Mouse (Mus musculus) T-helper 2 cell (primary cell): Measurements from ENCODE around the gene Mapk1ip1l.
"Not testable (repeated sequence)": the region's sequence is repeated elsewhere in the genome, so short reads cannot be mapped to it uniquely, and the experiment has no call there.

Experiments used
- in situ Hi-C: fragments of 300-600 bp; cut with MboI, MseI; formaldehyde crosslinking; loops from one replicate; pipeline ENCODE4 v1.15.1; 2025; ENCODE audit warnings: high pct_unique_total_duplicates

The Mapk1ip1l gene

DNA sequence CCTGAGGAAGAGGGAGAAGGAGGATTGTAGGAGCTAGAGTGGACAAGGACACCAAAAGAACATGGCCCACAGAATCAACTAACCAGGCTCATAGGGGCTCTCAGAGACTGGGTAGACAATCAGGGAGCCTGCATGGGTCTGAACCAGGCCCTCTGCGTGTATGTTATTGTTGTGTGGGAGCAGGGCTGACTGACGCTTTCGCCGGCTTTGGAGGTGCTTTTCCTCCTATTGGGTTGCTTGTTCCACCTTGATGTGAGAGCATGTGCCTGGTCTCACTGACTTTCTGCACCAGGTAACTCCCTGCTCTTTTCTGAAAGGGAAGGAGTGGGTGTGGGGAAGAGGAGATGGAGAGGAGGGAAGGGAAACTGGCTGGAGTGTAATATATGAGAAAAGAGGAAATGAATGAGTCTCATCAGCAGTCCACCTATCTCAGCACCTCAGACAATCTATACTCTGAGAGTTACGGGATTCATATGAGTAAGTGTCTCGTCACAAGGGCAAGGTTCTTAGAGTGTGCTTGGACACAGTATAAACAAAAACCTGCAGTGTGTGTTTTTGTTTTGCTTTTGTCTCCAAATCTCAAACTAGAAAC is 6.8 kb downstream of the Mapk1ip1l start:
- in situ Hi-C loops = loop anchor here (5.0 kb wide), 1 partner anchor 38 kb away; no protein-coding TSS in a partner anchor

DNA sequence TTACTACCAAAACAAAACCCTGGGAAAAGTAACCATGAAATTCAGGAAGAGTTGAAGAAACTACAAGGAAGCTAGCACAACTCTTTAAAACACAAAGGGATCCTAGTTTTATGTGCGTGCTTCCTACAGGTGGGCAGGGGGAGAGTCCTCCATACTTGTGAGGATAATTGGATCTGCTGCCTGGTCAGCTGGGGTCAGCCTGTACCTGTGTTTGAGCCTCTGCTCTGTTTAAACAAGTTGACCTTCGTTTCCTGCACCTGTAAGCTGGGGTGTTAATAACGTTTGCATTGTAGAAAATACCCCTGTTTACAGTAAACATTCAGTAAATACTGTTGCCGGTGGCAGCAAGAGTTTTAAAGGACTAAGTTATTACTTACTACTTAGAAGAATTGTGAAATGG is 7.9 kb downstream of the Mapk1ip1l start:
- in situ Hi-C loops = loop anchor here (5.0 kb wide), 1 partner anchor 39 kb away; no protein-coding TSS in a partner anchor

DNA sequence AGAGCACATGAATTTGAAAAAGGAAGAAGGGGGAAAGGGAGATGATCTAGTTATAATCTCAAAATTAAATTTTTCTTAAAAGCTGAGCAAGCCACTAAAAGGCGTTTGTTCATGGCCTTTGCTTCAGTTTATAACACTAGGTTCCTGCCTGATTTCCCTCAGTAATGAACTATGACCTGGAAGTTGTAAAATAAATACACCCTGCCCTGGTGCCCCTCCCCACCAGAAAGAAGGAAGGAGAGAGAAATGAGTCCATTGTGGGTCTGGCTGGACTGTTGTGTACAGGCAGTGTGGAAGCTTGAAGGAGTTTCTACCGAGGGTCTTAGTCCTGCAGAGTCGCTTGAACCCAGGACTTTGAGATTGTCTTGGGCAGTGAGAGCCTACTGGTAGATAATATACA is 9.6 kb downstream of the Mapk1ip1l start:
- in situ Hi-C loops = loop anchor here (5.0 kb wide), 1 partner anchor 40 kb away; no protein-coding TSS in a partner anchor

DNA sequence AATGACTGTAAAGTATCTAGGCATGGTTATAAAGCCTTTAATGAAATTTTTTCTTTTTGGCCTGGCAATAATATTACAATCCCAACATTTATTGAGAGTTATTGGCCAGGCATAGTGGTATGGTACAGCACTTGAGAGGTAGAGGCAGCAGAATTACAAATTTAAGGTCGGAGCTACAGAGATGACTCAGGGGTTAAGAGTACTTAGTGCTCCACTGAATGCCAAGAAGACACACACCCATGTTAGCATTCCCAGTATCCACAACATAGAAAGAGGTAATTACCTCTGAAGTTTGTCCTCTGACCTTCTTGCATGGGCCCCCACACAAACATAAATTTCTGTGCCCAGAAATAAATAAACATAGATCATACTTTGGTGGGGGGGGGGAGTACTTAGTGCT is 11.0 kb downstream of the Mapk1ip1l start:
- in situ Hi-C loops = loop anchor here (5.0 kb wide), 1 partner anchor 42 kb away; no protein-coding TSS in a partner anchor

DNA sequence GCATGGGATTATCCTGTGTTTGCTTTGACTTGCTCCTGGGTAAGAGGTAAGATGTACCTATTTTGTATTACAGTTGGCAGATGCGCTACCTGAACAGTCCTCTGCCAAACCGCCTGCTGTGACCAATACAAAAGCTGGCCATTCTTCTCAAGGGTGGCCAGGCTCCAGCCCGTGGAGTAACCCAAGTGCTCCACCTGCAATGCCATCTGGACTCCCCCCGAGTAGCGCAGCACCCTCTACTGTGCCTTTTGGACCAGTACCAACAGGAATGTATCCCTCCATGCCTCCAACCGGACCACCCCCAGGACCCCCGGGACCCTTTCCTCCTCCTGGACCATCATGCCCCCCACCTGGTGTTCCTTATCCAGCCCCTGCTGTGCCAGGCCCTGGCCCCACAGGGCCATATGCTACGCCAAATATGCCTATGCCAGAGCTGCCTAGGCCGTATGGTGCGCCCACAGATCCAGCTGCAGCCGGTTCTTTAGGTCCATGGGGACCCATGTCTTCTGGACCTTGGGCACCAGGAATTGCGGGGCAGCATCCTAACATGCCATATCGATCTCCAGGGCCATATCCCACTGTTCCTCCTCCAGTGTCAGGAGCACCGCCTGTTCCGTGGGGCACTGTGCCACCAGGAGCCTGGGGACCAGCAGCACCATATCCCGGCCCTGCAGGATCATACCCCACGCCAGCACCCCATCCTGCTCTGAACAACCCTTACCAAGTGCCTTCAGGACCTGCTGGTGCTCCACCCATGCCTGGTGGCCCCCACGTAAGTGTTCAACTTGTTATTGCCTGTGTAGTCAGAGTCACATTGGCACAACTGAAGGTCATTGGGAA is 12.5 kb downstream of the Mapk1ip1l start:
- in situ Hi-C loops = no loop called here

DNA sequence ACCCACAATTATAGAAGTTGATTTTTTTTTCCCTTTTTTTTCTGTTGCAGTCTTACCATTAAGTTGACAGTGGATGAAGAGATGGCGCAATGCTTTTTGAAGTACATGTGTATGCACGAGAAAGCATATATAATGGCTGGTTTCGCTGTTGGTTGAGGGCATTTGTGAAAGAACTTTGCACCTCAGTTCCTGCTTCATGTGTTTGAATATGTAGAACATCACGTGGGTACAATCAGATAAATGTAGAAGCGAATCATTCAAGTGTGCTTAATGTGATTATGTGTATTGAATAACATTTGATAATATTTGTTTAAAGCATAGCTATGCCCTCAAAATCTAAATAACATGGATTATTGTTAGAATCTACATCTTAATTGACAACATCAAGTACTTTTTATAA is 21.3 kb downstream of the Mapk1ip1l start:
- in situ Hi-C loops = no loop called here

DNA sequence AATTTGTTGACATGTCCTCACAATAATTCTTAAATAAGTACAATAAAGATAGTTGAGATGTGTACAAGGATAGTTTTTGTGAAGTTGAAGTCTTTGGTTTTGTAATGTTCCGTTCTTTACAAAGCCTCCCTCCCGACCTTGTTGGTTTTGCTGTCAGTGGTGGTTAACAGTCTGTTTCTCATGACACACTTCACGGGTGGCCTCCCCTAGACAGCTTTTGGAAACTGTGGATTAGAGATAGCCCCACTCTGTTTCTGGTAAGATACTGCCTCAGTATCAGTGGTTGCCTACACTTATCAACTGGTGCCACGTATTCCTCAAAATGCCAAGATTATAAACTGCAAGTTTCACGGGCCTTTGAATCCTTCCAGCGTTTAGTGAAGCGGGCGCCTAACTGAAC is 23.5 kb downstream of the Mapk1ip1l start:
- in situ Hi-C loops = not testable (repeated sequence)

DNA sequence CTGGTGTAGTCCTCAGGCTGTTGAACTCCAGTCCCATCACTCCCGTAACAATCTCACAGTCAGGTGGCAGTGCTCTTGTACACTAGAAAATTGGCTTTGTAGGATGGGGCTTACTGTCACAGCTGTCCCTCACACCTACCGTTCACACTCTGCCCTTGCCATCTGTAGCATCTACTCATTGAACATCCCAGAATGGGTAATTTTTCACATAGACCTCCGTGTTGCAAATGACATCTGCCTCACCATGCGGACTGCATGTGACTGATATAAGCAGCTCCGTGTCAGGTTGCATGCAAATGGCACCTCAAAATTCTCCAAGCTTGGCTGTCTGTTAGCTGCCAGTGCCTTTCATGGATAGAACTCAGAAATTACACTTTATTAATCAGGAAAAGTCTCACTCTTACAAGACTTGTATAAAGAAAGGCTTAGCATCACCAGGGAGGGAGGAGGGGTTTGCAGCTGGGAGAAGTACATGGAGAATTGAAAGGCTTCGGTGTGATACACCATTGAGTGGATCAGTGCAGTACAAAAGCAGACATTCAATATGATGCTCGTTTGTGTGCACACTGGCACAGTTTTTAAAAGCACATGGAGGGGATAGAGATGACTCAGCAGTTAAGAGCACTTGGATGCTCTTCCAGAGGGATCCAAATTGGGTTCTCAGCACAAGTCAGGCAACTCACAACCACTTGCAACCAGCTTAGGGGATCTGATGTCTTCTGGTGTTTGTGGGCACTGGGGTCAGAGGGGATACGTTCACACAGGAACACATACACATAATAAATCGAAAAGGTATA is 28.1 kb downstream of the Mapk1ip1l start:
- in situ Hi-C loops = no loop called here

DNA sequence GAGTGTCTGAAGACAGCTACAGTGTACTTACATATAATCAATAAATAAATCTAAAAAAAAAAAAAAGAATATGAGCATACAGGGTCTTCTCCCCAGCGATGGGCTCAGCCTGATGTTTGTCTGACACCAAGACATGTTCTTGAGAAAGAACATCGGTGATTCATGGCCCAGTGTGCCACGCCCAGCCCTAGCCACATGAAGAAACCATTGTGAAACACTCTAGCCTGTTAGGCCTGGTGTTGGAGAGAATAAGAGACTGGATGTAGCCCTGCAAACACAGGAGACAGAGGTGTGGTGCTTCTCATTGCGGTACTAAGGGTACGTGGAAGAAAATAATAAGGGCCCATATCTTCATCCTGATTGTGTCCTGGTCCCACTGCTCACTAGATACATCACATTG is 29.3 kb downstream of the Mapk1ip1l start:
- in situ Hi-C loops = no loop called here

DNA sequence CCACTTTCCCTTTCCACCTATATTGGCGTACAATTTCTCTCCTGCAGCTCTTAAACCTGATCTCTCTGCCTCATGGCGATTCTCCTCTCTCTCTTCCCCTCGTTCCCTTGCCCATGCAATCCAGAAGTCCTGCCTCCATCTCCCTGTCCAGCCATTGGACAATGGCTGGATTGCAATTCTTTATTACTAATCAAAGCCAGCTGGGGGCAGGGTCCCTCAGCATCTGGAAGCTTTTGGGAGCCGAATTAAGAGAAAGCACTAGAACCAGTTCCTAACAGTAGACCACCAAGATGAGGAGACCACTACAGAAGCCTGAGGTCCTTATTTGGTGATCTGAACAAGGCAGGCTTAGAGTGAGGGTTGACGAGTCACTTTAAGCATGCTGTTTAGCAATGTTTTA is 33.9 kb downstream of the Mapk1ip1l start:
- in situ Hi-C loops = loop anchor here (5.0 to 10.0 kb wide), 2 partner anchors 60 to 213 kb away; no protein-coding TSS in a partner anchor

DNA sequence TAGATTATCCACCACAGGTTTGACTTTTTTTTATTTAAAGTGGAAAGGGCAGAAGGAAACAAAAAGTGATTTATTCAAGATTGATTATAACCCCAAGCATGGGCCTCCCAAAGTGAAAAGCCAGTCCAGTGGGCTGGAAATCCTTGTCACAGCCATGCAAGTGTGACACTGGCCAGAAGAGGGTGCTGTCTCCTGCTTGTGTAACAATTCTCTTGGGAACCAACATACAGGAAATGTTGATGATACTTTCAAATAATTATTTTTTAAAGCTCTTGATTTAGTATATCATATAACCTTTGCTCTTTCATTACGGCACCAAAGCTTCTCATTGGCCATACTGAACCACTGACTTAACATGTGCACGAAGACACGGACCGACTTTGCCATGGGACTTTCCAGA is 36.8 kb downstream of the Mapk1ip1l start:
- in situ Hi-C loops = loop anchor here (5.0 to 10.0 kb wide), 2 partner anchors 57 to 210 kb away; no protein-coding TSS in a partner anchor

DNA sequence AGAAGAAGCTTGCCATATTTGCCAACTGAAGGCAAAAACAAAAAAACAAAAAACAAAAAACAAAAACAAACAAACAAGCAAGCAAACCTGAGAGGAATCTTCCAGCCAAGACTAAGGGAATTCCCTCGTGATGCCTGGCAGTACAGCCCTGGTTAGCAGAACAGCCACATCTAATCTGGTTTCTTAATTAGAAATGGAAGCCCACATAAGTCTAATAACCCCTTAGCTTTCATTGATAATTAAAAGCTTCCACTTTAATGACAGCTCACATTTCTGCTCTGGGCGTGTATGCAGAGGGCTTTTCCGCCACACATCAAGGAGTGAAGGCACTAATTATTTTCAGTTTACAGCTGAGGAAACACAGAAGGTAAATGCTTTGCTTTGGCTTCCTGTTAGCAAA is 37.2 kb downstream of the Mapk1ip1l start:
- in situ Hi-C loops = loop anchor here (10.0 kb wide), 1 partner anchor 210 kb away; no protein-coding TSS in a partner anchor

DNA sequence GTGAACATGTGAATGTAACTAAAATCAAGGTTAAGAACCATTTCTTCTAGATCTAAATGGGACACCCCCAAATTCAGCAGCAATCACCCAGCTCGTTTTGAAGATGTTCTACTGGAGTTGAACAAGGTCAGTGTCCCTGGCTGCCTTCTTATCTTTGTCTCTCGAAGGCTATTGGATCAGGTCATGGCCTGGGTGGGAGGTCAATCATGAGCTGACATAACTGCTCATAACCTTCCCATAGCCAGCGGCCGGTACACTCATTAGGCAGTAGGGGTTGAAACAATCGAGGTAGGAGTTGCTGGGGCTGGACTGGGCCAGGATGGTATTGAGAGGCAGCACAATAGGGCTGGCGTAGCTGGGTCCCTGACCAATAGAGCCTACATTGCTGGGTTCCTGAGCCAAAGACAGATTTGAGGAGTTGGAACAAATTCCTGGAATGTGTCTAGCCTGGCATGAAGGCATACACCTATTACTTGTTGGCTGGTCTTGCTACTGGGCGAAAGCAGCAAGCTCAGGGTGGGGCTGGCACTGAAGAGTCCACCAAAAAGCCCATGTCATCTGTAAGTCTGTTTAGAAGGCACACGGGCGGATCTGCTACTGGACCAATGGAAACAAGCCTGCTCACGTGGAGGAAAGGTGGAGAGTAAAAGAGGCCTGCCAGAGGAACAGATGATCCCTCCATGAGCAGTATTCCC is 42.3 kb downstream of the Mapk1ip1l start:
- in situ Hi-C loops = no loop called here

DNA sequence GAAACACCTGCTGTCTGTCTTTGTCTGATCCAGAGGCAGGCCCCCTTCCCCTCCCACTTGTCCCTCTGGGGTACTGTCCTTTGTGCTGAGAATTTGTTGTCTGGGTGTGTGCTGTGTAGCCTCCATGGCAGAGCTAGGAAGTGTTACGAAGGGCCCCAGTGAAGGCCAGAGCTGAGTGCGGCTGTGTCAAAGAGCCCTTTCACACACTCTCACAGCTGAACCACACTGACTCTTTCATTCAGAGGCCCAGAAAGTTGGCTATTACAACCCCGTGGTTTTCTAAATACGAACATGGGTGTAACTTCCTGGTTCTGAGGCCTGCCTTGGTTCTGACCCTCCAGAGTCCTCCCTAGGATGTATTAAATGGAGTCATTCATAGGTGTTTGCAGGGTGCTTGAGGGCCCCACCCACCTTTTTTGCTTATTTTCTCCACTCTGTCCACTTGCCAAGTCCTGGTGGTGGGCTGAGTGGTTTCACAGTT is 43.8 kb downstream of the Mapk1ip1l start:
- in situ Hi-C loops = no loop called here

DNA sequence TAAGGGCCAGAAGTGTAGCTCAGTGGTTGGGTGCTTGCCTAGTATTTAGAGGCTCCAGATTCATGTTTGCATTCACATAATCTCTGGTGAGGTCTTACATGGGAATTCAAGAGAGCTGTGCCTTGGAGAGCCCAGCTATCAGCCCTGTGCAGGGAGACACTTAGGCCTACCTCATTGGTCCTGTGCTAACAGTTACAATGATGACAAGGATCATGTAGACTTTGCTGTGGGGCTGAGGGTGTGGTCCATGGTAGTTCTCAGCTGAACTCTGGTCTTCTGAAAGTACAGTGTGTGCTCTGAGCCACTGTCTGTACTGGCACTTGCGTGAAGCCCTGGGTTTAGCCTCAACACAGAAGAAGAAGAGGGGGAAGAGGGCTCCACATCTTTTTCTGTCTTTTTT is 48.6 kb downstream of the Mapk1ip1l start:
- in situ Hi-C loops = no loop called here

DNA sequence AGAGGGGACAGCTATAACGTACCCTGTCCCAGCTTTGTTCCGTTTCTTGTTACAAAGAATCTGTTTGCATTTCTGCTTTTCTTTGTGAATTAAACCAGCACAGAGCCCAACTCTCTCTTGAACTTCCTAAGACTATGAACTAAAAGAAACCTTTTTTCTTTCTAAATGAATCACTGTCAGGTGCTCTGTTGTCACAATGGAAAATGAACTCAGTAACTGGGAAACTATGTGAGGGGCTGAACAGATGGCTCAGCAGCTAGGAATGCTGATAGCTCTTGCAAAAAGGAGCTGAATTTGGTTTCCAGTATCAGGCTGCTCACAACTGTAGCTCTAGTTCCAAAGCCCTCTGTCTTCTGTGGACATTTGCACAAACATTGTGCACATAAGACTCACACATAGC is 52.9 kb downstream of the Mapk1ip1l start:
- in situ Hi-C loops = no loop called here

DNA sequence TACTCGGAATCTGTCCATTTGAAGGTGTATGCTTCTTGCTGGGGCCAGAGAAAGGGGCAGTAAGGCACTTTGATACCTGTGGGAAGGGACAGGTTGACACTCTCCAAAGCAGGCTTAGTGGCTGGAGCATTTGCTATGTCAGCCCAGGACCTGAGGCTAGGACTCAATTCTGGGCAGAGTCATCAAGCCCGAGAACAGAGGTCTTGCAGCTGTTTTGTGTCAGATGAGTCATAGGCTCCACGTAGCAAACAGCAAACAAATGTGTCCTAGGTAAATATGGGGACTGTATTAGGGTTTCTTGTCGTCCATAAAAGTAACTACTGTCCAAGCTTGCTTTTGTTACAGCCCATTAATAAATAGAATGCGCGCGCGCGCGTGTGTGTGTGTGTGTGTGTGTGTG is 54.2 kb downstream of the Mapk1ip1l start:
- in situ Hi-C loops = no loop called here

DNA sequence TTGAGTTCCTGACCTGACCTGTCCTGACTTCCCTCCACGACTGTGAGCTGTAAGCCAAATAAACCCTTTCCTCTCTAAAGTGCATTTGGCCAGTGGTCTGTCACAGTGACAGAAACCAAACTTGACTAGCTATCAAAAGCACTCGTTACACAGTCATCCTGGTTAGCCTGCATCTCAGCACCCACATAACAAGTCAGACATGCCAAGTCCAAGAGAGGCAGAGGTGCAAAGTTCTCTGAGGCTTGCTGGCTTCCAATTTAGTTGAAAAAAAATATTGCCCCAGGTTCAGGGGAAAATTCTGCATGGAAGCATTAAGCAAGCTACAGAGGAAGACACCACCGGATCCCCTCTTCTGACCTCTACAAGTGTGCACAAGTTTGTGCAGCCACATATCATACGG is 55.2 kb downstream of the Mapk1ip1l start:
- in situ Hi-C loops = no loop called here

DNA sequence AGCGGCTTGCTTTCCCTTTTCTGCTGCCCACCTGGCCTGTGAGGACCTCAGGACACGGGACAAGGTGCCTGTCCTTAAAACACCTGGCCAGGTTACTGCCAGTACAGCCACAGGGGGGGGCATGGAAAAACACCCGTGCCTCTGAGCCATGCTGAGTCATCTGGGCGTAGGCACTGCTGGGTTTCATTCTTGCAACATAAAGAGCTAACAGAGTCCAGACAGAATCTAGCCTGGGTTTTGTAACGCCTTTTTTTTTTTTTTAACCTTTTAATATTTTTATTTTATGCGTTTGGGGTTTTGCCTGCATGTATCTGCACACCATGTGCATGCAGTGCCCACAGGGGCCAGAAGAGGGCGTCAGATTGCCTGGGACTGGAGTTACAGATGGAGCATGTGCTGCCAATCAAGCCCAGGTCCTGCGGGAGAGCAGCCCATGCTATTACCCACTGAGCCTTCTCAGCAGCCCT is 56.1 kb downstream of the Mapk1ip1l start:
- in situ Hi-C loops = no loop called here

DNA sequence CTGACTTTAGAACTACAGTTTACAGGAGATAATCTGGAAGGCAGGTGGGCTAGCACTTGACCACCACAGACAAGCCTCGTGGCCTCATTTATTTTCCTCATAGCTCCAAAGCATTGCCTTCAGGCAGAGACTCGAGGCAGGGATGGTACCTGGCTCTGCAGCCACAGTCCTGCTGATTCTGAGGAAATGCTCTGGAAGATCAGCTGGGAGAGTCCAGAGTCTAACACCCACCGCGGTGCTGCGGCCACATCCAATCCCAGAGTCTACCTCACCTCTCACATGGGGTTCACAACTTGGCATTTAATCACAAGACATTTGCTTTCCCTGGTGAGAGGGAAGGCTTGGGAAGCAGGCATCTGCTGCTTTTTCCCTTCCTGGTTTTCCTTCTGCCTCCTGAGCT is 56.9 kb downstream of the Mapk1ip1l start:
- in situ Hi-C loops = no loop called here

DNA sequence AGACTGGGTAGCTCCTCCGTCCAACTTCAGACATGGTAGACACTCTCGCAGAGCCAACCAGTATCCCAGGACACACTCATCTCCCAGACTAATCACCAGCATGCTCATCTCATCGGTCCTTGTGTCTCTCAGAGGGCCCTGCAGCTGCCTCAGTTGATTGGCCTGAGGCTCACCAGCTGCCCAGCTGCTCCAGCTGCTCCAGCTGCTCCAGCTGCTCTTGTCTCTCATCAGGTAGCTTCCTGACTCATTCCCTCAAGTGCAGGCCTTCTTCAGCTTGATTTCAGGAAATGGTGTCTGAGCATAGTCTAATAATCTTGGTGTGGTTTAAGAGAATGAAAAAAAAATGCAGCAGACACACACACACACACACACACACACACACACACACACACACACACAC is 58.6 kb downstream of the Mapk1ip1l start:
- in situ Hi-C loops = no loop called here
